Mouse (Mus musculus) midbrain, embryonic 15.5 days (tissue): ENCODE results near the gene Eif2a. TPM values are rescaled to one million over a fixed set of nuclear protein-coding genes. Genes with fewer than 3 reads are reported as not detected.

Experiments used
- ATAC-seq: fragments of 200-750 bp; cut with Nextera tagmentation; replicated peaks from 2 replicates; pipeline ENCODE4 v1.8.0; 2017; ENCODE audit warnings: moderate TSS enrichment
- H3K27ac ChIP-seq: fragments of 300-500 bp; sonication (generic); 2 replicates; pipeline ENCODE4 v1.5.1; 2015; ENCODE audit warnings: mild to moderate bottlenecking, inconsistent platforms
- H3K27me3 ChIP-seq: fragments of 300-500 bp; sonication (generic); replicated peaks from 2 replicates; pipeline ENCODE4 v1.6.1; 2015; ENCODE audit warnings: inconsistent platforms
- H3K36me3 ChIP-seq: fragments of 300-500 bp; sonication (generic); replicated peaks from 2 replicates; pipeline ENCODE4 v1.6.1; 2015; ENCODE audit warnings: inconsistent platforms
- H3K4me1 ChIP-seq: fragments of 300-500 bp; sonication (generic); 2 replicates; pipeline ENCODE4 v1.6.1; 2015; ENCODE audit warnings: inconsistent platforms
- H3K4me2 ChIP-seq: fragments of 300-500 bp; sonication (generic); 2 replicates; pipeline ENCODE4 v1.6.1; 2015; ENCODE audit warnings: inconsistent platforms, mild to moderate bottlenecking, moderate library complexity
- H3K4me3 ChIP-seq: fragments of 300-500 bp; sonication (generic); 2 replicates; pipeline ENCODE4 v1.5.1; 2015; ENCODE audit warnings: mild to moderate bottlenecking, inconsistent platforms
- H3K9ac ChIP-seq: fragments of 300-500 bp; sonication (generic); 2 replicates; pipeline ENCODE4 v1.6.1; 2015; ENCODE audit warnings: mild to moderate bottlenecking, inconsistent platforms
- H3K9me3 ChIP-seq: fragments of 300-500 bp; sonication (generic); 2 replicates; pipeline ENCODE4 v1.6.1; 2016; ENCODE audit warnings: inconsistent platforms
- whole genome bisulfite sequencing: fragments of 180-500 bp; shearing (Covaris S2); methylation state at CpG from one replicate; pipeline ENCODE4 v1.1.7; 2015; ENCODE audit warnings: mixed read lengths; 5-methylcytosine and 5-hydroxymethylcytosine counted together
- polyA plus RNA-seq: library from polyadenylated mRNA; unstranded; fragments of >200 nt; fragmentation: Nextera tagmentation; extraction: Ambion mirVana; gene quantifications from 2 replicates; pipeline ENCODE4 v1.2.1, GENCODE M21; 2015

The Eif2a gene
- polyA plus RNA-seq, 1 experiment from 2014 or later: 34.6 TPM

DNA sequence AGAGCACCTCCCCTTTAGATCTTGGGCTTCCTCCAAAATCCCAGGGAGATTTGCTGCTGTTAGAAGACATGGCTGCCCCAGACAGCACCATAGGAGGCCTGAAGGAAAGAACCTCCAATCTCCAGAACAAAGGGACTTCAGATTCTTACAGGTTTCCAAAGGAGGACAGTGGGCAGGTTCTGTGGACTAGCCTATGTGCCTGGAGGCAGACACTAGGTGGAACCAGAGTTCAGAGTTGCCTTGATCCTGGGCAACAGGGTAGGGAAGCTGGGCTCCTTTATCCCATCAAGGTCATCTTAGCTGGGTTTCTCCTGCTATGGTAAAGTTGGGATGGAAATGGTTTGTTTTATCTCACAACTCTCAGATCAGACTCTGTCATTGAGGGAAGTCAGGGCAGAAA, 14.0 kb upstream of the Eif2a start:
- Histone ChIP-seq H3K4me3 (no peak overlapping the region), H3K4me2 (no peak overlapping the region), H3K9me3 (no peaks in the 10 kb centered on the region), H3K9ac (no peak overlapping the region), H3K27ac (no peak overlapping the region), H3K27me3 (no peaks in the 10 kb centered on the region), H3K36me3 (no peaks in the 10 kb centered on the region), H3K4me1 (no peaks in the 10 kb centered on the region)
- no peak for ATAC-seq

DNA sequence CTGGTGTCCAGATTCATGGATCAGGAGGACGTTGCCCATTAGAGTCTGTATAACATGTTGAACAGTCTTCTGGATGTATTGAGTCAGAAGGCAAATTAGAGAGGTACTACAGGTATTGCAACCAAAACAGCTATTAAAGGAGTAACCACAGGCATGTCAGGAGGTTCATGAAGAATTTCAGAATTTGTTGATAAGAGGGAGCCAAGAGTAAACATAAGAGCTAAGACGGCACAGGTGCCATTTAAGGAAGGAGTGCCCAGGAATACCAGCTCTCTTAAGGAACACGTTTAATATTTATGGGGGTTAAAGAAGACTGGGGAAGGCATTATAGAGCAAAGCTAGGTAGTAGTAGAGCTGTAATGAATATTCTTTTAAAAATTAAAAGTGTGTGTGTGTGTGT, 12.9 kb upstream of the Eif2a start:
- ATAC-seq: no peak
- Histone ChIP-seq H3K9me3 (no peaks in the 10 kb centered on the region), H3K27ac (no peak overlapping the region), H3K4me1 (no peaks in the 10 kb centered on the region), H3K36me3 (no peaks in the 10 kb centered on the region), H3K9ac (no peak overlapping the region), H3K4me2 (no peak overlapping the region), H3K4me3 (no peak overlapping the region), H3K27me3 (no peaks in the 10 kb centered on the region)
- WGBS: 83% methylated on average over 3 of the region's 3 CpGs

DNA sequence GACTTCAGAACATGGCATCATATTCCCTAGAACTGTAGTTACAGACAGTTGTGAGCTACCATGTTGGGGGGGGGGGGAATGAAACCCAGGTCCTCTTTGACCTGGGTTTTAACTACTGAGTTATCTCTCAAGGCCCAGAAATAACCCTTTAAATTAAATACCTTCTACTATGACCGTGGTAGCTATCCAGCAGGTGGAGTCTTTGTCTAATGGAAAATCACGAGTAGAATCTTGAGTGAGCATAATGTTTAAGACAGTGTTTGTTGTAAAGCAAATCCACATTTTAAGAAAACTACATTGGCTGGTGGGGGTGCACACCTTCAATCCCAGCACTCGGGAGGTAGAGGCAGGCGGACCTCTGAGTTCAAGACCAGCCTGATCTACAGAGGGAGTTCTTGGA, 12.1 kb upstream of the Eif2a start:
- H3K9me3 ChIP-seq: no peaks in the 10 kb centered on the region
- no peak overlapping the region for H3K27ac ChIP-seq
- ATAC-seq: no peak
- WGBS: 88% methylated on average over 4 of the region's 4 CpGs
- no peak overlapping the region for H3K4me3 ChIP-seq
- H3K27me3 ChIP-seq: no peaks in the 10 kb centered on the region
- H3K4me2 ChIP-seq: no peak overlapping the region
- no peaks in the 10 kb centered on the region for H3K36me3 ChIP-seq
- H3K9ac ChIP-seq: no peak overlapping the region
- no peaks in the 10 kb centered on the region for H3K4me1 ChIP-seq

DNA sequence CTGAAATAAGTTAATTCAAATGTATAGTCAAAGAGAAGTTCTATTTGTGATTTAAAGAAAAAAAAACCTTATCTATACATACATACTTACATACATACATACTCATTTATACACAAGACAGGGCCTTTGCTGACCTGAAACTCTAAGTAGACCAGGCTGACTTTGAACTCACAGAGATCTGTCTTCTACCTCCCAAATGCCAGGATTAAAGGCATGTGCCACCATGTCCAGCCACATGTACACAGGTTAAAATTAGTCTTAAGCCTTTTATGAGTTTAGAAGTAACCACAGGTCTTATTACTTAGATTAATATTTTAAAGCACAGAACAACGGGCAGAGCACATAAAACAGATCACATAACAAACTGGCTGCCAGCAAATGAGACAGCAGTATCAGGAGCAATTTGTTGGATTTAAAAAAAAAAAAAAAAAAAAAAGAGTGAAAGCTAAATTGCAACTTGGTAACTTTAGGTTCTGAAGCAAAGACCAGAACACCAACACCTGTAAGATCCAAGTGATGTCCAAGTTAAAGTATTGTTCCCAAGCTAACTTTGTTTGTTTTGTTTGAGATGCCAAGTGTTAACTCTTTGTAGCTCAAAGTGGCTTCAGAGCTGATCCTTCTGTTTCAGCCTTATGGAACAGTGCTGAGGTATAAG, 9.5 kb upstream of the Eif2a start:
- no peak for ATAC-seq
- H3K4me1 ChIP-seq: no peaks in the 10 kb centered on the region

DNA sequence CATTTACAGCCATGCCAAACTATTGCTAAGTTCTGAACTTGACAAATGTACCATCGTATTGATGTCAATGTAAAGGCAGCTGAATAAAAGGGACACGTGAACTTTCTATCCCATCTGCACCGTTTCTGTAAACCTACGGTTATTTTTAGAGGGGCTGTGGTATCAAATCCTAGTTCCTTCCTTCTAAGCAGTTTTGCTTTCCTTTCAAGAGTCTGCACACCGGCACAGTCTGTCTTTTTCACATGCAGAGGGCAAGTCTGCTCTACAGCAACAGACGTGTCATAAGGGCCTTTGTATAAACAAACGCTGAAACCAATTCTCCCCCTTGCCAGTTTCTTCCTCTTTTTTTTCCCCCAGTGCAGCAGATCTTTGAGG, 9.0 kb upstream of the Eif2a start:
- peaks cover 5% of the 10 kb centered on the region for H3K36me3 ChIP-seq
- no peaks in the 10 kb centered on the region for H3K27me3 ChIP-seq
- no peaks in the 10 kb centered on the region for H3K9me3 ChIP-seq
- no peak overlapping the region for H3K27ac ChIP-seq
- no peak overlapping the region for H3K4me3 ChIP-seq
- WGBS: 85% methylated on average over 7 of the region's 7 CpGs
- H3K4me1 ChIP-seq: no peaks in the 10 kb centered on the region
- H3K4me2 ChIP-seq: no peak overlapping the region
- ATAC-seq: no peak
- H3K9ac ChIP-seq: no peak overlapping the region

More for the DNA sequence above, 9.5 kb upstream of the Eif2a start:
- Histone ChIP-seq H3K27ac (no peak overlapping the region), H3K4me3 (no peak overlapping the region), H3K36me3 (no peaks in the 10 kb centered on the region), H3K9ac (no peak overlapping the region), H3K9me3 (no peaks in the 10 kb centered on the region), H3K4me2 (no peak overlapping the region), H3K27me3 (no peaks in the 10 kb centered on the region)
- 94% methylated on average over 1 of the region's 1 CpGs for WGBS

DNA sequence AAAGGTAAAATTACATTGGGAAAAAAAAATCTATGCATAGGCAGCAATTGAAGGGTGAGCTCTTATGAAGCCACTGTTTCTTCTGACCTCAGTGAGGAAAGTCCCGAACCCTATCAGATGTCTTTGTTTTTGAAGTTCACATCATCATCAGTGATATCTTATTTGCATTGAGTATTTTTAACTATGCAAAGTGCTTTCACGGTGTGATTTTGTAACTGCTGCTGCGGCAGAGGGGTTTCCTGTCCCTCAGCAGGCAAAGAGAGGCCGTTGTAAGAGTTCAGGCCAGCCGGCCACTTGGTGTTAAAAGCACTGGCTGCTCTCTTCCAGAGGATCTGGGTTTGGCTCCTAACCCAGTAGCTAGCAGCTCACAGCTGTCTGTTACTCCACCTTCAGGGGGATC, 8.4 kb upstream of the Eif2a start:
- Histone ChIP-seq H3K4me2 (no peak overlapping the region), H3K4me3 (no peak overlapping the region), H3K27ac (no peak overlapping the region), H3K27me3 (no peaks in the 10 kb centered on the region), H3K9ac (no peak overlapping the region), H3K4me1 (no peaks in the 10 kb centered on the region), H3K9me3 (no peaks in the 10 kb centered on the region), H3K36me3 (peaks cover 6% of the 10 kb centered on the region)
- 78% methylated on average over 5 of the region's 5 CpGs for WGBS
- no peak for ATAC-seq

DNA sequence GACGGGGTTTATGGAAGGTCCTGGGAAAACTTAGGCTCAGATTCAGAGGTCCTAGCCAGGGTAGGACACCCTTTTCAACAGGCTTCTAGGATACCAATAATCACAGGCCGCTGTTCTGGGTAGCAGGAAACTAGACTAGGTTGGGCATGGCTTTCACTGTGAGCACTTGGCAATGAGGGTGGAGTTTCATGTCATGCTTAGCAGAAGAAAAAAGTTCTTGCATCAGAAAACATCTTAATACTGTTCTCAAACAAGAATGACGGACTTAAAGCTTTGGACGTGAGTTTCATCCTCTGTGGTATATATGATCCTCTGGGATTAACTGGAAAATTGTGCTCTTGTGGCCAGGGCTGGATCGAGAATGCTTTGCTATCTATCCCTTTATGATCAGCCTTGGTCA, 7.8 kb upstream of the Eif2a start:
- Histone ChIP-seq H3K4me2 (no peak overlapping the region), H3K4me3 (no peak overlapping the region), H3K9me3 (no peaks in the 10 kb centered on the region), H3K27ac (no peak overlapping the region), H3K9ac (no peak overlapping the region), H3K36me3 (peaks cover 9% of the 10 kb centered on the region), H3K4me1 (no peaks in the 10 kb centered on the region), H3K27me3 (no peaks in the 10 kb centered on the region)
- WGBS: 83% methylated on average over 5 of the region's 5 CpGs
- ATAC-seq: no peak

DNA sequence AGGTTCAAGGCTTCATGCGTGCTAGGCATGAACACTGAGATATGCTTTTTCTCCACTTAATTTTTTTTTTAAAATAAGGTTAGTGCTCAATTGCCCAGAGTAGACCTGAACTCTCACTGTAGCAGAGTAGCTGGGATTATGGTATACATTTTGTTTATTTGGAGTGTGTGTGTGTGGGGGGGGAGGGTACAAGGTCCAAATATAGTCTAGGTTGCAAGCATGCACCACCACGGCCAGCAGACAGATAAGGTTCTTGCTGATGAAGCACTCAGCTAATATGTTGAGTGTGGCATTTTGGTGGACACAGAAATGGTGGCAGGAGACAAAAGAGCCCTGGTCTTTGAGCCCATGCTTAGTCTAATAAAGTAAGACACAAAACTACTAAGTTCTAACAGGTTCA, 6.7 kb upstream of the Eif2a start:
- Histone ChIP-seq H3K27ac (no peak overlapping the region), H3K4me3 (no peak overlapping the region), H3K27me3 (no peaks in the 10 kb centered on the region), H3K9me3 (no peaks in the 10 kb centered on the region), H3K4me1 (peaks cover 2% of the 10 kb centered on the region), H3K9ac (no peak overlapping the region), H3K4me2 (no peak overlapping the region), H3K36me3 (peaks cover 13% of the 10 kb centered on the region)
- 94% methylated on average over 2 of the region's 2 CpGs for WGBS
- no peak for ATAC-seq

DNA sequence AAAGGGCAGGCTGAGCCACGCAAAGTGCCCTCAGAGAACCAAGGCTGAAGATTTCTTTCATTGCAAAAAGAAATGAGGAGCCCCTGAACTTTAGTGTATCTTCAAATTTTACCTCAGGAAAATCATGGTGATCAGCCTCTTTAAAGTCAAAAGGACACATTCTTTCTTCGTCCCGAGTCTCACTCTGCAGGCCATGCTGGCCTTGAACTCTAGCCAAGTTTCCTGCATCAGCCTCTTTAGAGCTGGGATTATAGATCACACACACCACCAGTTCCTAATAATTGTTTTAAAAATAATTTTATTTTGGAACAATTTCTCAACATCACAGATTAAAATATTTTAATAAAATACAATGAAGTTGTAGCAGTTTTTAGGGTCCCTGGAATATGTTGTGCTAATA, 6.1 kb upstream of the Eif2a start:
- ATAC-seq: no peak
- Histone ChIP-seq H3K27me3 (no peaks in the 10 kb centered on the region), H3K4me2 (no peak overlapping the region), H3K9me3 (no peaks in the 10 kb centered on the region), H3K36me3 (peaks cover 13% of the 10 kb centered on the region), H3K4me3 (no peak overlapping the region), H3K4me1 (peaks cover 8% of the 10 kb centered on the region), H3K27ac (no peak overlapping the region), H3K9ac (no peak overlapping the region)
- 73% methylated on average over 3 of the region's 3 CpGs for WGBS

DNA sequence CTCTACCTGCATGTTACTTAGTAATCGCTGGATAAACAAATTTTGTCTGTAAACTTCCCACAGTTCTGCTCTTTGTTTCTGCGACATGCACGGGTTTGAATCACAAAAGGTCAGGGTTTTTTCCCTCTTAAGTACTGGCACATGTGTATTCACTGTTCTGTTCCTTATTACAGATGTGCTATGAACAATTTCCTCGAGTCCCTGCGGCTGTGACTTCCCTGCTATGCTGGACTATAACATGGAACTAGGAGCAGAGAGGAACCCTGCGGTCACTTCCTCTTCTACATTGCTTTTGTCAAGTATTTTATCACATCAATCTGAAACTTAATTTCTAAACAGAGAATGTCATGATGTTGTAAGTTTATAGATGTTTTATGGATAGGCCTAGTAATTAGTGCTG, 5.3 kb upstream of the Eif2a start:
- Histone ChIP-seq H3K27ac (no peak overlapping the region), H3K4me1 (peaks cover 12% of the 10 kb centered on the region), H3K4me3 (no peak overlapping the region), H3K9me3 (no peaks in the 10 kb centered on the region), H3K9ac (no peak overlapping the region), H3K4me2 (no peak overlapping the region), H3K36me3 (peaks cover 13% of the 10 kb centered on the region), H3K27me3 (no peaks in the 10 kb centered on the region)
- no peak for ATAC-seq
- WGBS: 89% methylated on average over 6 of the region's 6 CpGs

DNA sequence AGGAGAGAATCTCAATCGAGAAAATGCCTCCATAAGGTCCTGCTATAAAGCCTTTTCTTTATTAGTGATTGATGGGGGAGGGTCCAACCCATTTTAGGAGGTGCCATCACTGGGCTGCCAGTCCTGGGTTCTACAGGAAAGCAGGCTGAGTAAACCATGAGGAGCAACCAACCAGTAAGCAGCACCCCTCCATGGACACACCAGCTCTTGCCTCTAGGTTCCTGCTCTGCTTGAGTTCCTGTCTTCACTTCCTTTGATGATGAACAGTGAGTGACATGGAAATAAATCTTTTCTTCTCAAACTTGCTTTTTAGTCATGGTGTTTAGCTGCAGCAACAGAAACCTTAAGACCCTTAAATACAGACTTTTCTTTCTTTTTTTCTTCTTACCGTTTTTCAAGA, 4.3 kb upstream of the Eif2a start:
- Histone ChIP-seq H3K36me3 (peaks cover 13% of the 10 kb centered on the region), H3K4me2 (no peak overlapping the region), H3K4me3 (no peak overlapping the region), H3K27ac (no peak overlapping the region), H3K27me3 (no peaks in the 10 kb centered on the region), H3K9ac (no peak overlapping the region), H3K9me3 (no peaks in the 10 kb centered on the region), H3K4me1 (peaks cover 12% of the 10 kb centered on the region)
- WGBS: 91% methylated on average over 2 of the region's 2 CpGs
- no peak for ATAC-seq

DNA sequence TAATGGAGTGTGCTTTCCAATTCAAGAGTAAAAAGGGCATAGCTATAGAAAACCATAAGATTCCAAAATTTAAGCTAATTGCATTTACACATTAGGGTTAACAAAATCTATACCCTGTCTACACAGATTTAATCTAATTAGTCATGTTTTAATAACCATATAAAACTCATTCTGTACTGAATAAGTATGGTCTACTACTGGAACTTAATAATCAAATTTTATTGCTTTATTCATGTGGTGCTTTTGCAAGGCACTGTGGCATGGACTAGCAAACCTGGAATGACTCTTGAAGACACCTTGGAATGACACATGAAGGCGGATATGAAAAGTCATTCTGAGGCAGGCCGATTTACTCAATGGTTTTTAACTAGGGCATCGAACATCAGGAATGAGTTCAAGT, 2.2 kb upstream of the Eif2a start:
- no peak overlapping the region for H3K4me2 ChIP-seq
- H3K27me3 ChIP-seq: no peaks in the 10 kb centered on the region
- H3K4me1 ChIP-seq: peaks cover 23% of the 10 kb centered on the region
- H3K27ac ChIP-seq: no peak overlapping the region
- peaks cover 13% of the 10 kb centered on the region for H3K36me3 ChIP-seq
- H3K9ac ChIP-seq: no peak overlapping the region
- no peaks in the 10 kb centered on the region for H3K9me3 ChIP-seq
- no peak for ATAC-seq
- WGBS: 95% methylated on average over 3 of the region's 3 CpGs
- no peak overlapping the region for H3K4me3 ChIP-seq

DNA sequence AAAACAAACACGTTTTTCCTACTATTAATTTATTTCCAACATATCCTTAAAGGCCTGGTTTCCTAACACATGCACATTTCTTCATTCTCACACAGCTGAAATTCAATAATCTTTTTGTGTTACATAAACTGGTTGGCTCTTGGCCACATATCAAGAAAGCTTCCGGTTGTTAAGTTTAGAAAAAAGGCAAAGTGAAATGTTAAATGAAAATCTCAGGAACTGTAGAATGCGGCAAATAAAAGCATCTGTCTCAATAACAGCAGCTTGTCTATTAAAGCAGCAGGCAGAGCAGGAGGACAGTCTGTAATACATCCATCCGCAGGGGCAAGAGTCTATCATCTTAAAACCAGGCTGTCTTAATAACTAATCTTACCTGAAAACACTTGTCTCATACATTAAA, 1.4 kb upstream of the Eif2a start:
- WGBS: 65% methylated on average over 4 of the region's 4 CpGs
- Histone ChIP-seq H3K4me3 (peak overlapping the region; percentile 99), H3K9me3 (no peaks in the 10 kb centered on the region), H3K4me2 (peak overlapping the region; percentile 77), H3K36me3 (peaks cover 13% of the 10 kb centered on the region), H3K27ac (no peak overlapping the region), H3K27me3 (no peaks in the 10 kb centered on the region), H3K9ac (peak overlapping the region; percentile 14; the same call in 1 of the 2 replicates), H3K4me1 (peaks cover 23% of the 10 kb centered on the region)
- no peak for ATAC-seq
